Mouse (Mus musculus) adrenal gland, postnatal 0 days (tissue): ENCODE data around the gene Defb36. TPM values are rescaled to one million over a fixed set of nuclear protein-coding genes. Genes with fewer than 3 reads are reported as not detected.

Experiments
- polyA plus RNA-seq: library from polyadenylated mRNA; unstranded; fragments of >200 nt; fragmentation: Nextera tagmentation; extraction: Ambion mirVana; gene quantifications from 2 replicates; pipeline ENCODE4 v1.2.1, GENCODE M21; 2015

Gene Defb36
- 9.0 and 10.7 TPM in 2 replicates for polyA plus RNA-seq

DNA sequence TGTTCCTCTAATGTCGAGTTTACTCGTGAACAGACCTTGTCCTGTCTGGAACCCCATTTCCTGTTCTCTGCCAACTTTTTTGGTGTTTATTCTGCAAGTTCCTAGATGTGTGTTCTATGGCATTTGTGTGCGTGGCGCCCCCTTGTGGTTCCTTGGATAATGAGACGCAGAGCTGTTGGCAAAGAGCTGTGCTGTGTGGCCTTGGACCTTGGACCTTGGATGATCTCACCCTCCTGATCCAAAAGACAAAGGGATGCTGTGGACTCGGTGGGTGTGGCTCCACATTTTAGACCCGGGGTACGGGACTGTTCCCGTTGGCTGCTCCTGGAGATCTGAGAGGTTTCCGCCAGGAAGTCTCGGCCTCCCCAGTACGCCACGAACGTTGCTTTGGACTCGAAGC, at the start of gene Defb36:
Defb36 (plus strand) TSS at position 271 of the 400 bp plus-strand sequence.

DNA sequence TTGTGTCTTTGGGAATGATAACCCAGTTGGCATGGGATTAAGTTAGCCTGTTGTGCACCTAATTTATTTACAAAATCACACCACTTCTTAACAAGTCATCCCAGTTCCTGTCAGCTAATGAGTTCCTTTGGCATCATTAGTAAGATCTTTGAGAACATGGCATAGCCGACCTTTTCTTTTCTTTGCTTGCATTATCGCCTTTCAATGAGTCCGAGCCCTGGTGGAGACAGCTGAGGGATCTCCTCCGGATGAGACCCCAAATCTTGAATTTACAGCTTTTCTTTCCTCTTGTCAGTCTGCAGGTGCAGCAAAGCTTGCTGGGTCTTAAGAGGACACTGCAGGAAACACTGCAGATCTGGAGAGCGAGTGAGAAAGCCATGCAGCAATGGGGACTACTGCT, 35.1 kb upstream of the Defb36 start, which contains the start of gene Gm17416:
Gm17416 (plus strand) TSS at position 301 of the 400 bp plus-strand sequence.

DNA sequence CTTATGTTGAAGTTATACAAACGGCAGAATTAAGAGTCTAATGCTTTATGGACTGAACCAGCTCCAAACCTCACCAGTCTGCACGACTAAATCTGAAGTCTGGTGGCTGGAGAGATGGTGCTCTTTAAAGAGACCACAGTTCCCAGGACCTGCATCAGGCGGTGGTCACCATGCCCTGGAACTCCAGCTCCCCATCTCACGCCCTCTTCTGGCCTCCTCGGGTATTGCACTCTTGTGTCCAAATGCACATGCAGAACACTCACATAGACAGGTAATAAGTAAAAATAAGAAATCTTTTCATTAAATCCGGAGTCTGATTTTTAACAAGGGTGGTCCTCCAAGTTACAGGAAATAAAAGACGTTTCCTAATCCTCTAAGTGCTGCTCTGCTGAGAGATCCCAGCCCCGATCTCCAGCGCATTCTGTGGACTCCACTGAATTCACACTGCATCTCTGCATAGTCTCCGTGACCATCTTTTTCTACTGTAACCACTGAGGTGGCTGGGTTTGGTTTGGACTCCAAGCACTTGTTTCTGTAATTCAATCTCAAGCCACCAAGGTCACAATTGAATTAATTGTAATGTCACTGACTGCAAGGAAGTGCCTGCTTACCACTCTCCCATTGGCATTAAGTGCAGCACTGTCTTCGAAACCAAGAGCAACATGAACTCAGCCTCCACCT, 31.9 kb upstream of the Defb36 start, which contains the start of gene Defb21:
Defb21 (plus strand) TSS at position 631 of the 681 bp plus-strand sequence.

DNA sequence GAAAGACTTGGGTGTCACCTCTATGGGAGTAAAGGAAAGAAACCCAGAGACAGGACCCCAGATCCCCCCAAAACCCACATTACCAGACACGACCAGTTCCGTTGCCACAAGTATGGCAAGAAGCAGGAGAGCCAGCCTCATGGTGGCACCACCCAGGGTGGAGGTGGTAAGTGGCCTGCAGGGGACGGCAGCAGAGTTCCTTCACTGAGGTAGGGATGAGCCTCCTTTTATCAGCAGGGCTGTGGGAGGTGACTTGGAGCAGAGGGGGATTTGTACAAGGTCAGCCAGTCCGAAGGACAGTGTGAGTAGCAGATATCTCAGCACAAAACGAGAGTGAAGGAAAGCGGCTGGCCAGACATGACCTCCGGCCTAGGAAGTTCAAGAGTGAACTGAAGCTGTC, 24.0 kb upstream of the Defb36 start, which contains the start of gene Defb19:
Defb19 (minus strand) TSS at position 206 of the 400 bp plus-strand sequence.

DNA sequence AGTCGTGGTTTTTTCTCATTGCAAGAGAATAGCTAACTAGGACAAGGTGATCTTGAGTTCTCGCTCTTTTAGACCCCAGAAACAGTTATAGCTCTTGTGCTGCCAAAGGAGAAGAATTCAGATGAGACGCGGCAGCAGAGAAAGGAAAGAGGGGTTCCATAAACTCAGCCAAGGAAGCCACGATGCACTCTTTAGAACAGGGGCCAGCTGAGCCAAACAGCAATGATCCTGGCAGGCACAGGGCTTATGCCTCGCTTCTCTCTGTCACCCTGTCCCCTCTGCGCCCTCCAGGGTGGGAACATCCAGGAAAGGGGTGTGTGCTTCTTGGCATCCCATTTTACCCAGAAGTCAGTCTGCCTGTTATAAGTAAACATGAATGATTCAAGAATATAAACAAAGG, 4.8 kb upstream of the Defb36 start, which contains the start of gene Defb45:
Defb45 (minus strand) TSS at position 101 of the 400 bp plus-strand sequence.

DNA sequence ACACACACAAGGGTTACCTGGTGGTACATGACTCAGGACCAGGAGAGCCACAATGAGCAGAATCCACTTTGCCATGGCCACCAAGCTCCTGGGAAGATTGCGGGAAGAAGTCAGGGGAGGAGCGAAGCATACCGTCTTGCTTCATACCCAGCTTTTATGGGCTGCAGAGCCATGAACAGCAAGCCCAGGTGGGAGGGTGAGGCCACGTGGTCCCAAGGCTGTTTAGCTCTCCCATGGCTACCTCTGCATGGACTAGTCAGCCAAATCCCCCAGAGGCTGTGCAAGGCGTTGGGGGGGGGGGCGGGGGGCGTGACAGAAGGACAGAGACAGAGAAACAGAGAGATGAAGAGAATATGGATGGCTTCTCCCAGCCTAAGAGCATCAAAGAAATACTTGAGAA, 18.8 kb downstream of the Defb36 start, which contains the start of gene Defb25:
Defb25 (minus strand) TSS at position 101 of the 400 bp plus-strand sequence.

DNA sequence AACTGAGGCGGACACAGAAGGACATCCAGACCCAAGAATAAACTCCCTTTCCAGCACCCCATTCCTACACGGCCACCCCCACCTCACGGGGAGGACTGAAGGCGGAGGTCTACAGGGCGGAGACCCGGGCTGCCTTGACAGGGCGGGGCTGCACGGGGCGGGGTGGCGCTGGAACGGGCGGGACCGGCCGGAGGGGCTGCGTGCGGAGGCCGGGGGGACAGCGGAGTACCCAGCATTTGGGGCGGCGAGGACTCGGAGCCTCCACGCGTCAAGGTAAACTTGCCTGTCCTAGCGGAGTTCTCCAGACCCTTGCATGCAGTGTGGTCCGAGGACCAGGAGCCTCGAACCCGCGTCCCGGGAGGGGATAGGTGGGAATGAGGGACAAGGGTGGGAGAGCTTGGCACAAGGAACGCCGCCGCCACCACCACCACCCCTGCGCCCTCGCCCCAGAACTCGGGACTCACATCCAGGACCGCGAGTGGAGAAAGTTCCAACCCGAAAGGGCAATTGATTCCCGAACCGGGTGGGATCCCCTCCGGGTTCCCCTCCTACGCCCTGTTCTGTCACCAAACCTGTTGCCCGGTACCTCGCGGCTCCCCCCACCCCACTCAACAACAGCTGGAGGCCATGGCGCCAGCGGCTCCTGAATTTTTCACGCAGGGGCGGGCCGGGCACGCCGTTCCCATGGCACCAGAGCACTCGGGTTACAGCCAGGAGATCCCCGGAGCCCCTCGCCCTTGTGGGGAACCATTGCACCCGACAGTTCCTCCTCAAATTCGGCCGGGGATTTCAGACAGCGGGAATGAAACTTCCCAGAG, 22.9 kb downstream of the Defb36 start, which contains the start of gene Rem1:
Rem1 (plus strand) TSS at position 178 of the 818 bp plus-strand sequence.

Other genes with a start within 250 kb of the Defb36 start
- gene Nrsn2, start 227.7 kb upstream of the Defb36 start, polyA plus RNA-seq: 7.9 and 13.9 TPM in 2 replicates
- 6.8 and 6.9 TPM in 2 replicates for gene Sox12, start 206.3 kb upstream of the Defb36 start, polyA plus RNA-seq
- 16.3 and 19.2 TPM in 2 replicates for gene Zcchc3, start 189.3 kb upstream of the Defb36 start, polyA plus RNA-seq
- gene 6820408C15Rik, start 188.7 kb upstream of the Defb36 start, polyA plus RNA-seq: 0.54 and 0.61 TPM in 2 replicates
- not detected in 2 replicates for gene Defb23, start 139.7 kb upstream of the Defb36 start, polyA plus RNA-seq
- not detected in 2 replicates for gene Defb20, start 127.3 kb upstream of the Defb36 start, polyA plus RNA-seq
- gene Defb22, start 114.2 kb upstream of the Defb36 start, polyA plus RNA-seq: not detected in 2 replicates
- gene Defb26, start 92.6 kb upstream of the Defb36 start, polyA plus RNA-seq: not detected in 2 replicates
- not detected in 2 replicates for gene Defb28, start 86.1 kb upstream of the Defb36 start, polyA plus RNA-seq
- 0.41 TPM in 1 of 2 replicates, not detected in the other for gene Defb29, start 64.2 kb upstream of the Defb36 start, polyA plus RNA-seq
- not detected in 2 replicates for gene Gm17416, start 35.0 kb upstream of the Defb36 start, polyA plus RNA-seq
- gene Defb21, start 31.6 kb upstream of the Defb36 start, polyA plus RNA-seq: not detected in 2 replicates
- 10.1 and 18.3 TPM in 2 replicates for gene Defb19, start 24.0 kb upstream of the Defb36 start, polyA plus RNA-seq
- not detected in 2 replicates for gene Defb45, start 4.9 kb upstream of the Defb36 start, polyA plus RNA-seq
- gene Defb25, start 18.7 kb downstream of the Defb36 start, polyA plus RNA-seq: 4.1 and 5.2 TPM in 2 replicates
- 8.9 and 10.3 TPM in 2 replicates for gene Rem1, start 22.6 kb downstream of the Defb36 start, polyA plus RNA-seq
- gene H13, start 65.1 kb downstream of the Defb36 start, polyA plus RNA-seq: 141 and 183 TPM in 2 replicates
- 52.4 and 57.4 TPM in 2 replicates for gene Mcts2, start 82.7 kb downstream of the Defb36 start, polyA plus RNA-seq
- gene Id1, start 131.9 kb downstream of the Defb36 start, polyA plus RNA-seq: 91.1 and 97.3 TPM in 2 replicates
- gene Cox4i2, start 149.8 kb downstream of the Defb36 start, polyA plus RNA-seq: 10.2 and 12.2 TPM in 2 replicates
- gene Bcl2l1, start 227.4 kb downstream of the Defb36 start, polyA plus RNA-seq: 59.1 and 59.8 TPM in 2 replicates
- gene Tpx2, start 243.6 kb downstream of the Defb36 start, polyA plus RNA-seq: 17.0 and 17.4 TPM in 2 replicates